Mouse (Mus musculus) small intestine, adult 2 months (tissue): ENCODE data around the gene Rasal2.
"Not testable (repeated sequence)": the region's sequence is repeated elsewhere in the genome, so short reads cannot be mapped to it uniquely, and the experiment has no call there.

Experiments
- CTCF ChIP-seq: fragments of 200-500 bp; IDR thresholded peaks from 2 replicates; pipeline ENCODE4 v1.5.1; 2012; ENCODE audit warnings: low read depth, mild to moderate bottlenecking, control low read depth, inconsistent platforms, low read length, moderate library complexity, mixed read lengths; ENCODE audit not compliant: insufficient replicate concordance, insufficient read length; ENCODE audit errors: extremely low read depth
- POLR2A ChIP-seq: fragments of 200-500 bp; IDR thresholded peaks from 2 replicates; pipeline ENCODE4 v1.6.1; 2012; ENCODE audit warnings: low read depth, mild to moderate bottlenecking, control low read depth, inconsistent platforms, low read length, moderate library complexity

DNA sequence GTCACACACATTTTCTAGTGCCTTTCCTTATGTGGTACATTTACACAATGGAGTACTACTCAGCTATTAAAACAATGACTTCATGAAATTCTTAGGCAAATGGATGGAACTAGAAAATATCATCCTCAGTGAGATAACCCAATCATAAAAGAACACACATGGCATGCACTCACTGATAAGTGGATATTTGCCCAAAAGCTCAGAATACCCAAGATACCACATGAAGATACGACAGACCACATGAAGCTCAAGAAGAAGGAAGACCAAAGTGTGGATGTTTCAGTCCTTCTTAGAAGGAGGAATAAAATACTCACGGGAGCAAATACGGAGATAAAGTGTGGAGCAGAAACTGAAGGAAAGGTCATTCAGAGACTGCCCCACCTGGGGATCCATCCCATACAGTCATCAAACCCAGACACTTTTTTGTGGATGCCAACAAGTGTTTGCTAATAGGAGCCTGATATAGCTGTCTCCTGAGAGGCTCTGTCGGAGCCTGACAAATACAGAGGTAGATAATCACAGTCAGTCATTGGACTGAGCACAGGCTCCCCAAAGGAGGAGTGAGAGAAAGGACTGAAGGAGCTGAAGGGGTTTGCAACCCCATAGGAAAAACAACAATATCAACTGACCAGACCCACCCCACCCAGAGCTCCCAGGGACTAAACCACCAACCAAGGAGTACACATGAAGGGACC, 175.6 kb downstream of the Rasal2 start:
- not testable (repeated sequence) for TF ChIP-seq POLR2A, CTCF
